Mouse (Mus musculus): ENCODE data around the gene Tmem184a. TPM values are rescaled to one million over a fixed set of nuclear protein-coding genes. Genes with fewer than 3 reads are reported as not detected.

Tmem184a gene
- total RNA-seq, 1 experiment = 2.7 TPM

DNA sequence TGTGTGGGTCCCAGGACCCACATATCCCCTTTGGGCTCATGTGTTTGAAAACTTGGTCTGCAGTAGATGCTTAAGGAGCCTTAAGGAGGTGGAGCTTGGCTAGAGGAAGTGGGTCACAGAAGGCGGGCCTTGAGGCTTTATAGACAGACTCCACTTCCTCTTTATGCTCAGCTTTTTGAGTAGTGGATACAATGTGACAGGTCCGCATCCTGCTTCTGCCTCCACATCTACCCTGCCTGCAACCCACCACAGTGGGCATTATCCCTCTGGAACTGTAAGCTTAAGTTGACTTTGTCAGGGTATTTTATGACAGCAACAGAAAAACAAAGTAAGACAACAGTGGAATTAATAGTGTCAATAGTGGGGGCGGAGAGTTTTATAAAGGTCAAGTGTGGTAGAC is 11.0 kb upstream of the Tmem184a start:
- in situ Hi-C loops (cut with MboI; ENCODE audit: low sequenced_read_pairs in 2 of 2, unreplicated experiment in 2 of 2) = loop anchor here (25.0 kb wide), 2 partner anchors 457 to 582 kb away; partner anchors contain the start of gene Eif3b (in 2 of the 2)
- no peaks in the 10 kb centered on the region for H3K9me3 ChIP-seq (ENCODE audit: control insufficient read depth, insufficient read depth, low read depth, low read length)
- peaks cover 0 to 3% of the 10 kb centered on the region in 2 experiments; a peak in 1 of 4 replicates for H3K4me1 ChIP-seq (ENCODE audit: control insufficient read depth in 2 of 2, insufficient read depth in 2 of 2, low read length in 2 of 2, poor library complexity in 1 of 2)
- H3K36me3 ChIP-seq (ENCODE audit: control insufficient read depth, insufficient read depth, low read length, poor library complexity, severe bottlenecking) = no peaks in the 10 kb centered on the region
- H3K4me3 ChIP-seq (ENCODE audit: insufficient read depth in 1 of 2, low read depth in 1 of 2, low read length in 2 of 2, poor library complexity in 1 of 2, severe bottlenecking in 1 of 2) = no peak overlapping the region
- no peak overlapping the region for H3K27ac ChIP-seq (ENCODE audit: insufficient read depth, low read depth, low read length, poor library complexity, severe bottlenecking)
- TF ChIP-seq HCFC1 (IDR thresholded peaks at IDR 0.05; ENCODE audit: borderline replicate concordance, insufficient read depth, low read length) (no peak), ZNF384 (IDR thresholded peaks at IDR 0.05; ENCODE audit: low read depth, low read length) (no peak), CHD2 (IDR thresholded peaks at IDR 0.05; ENCODE audit: low read depth, low read length) (no peak), MAFK (IDR thresholded peaks at IDR 0.05; ENCODE audit: insufficient read depth, low read depth, low read length) (no peak), ZC3H11A (IDR thresholded peaks at IDR 0.05; ENCODE audit: borderline replicate concordance, low read depth, low read length) (no peak)
- no peak overlapping the region for H3K9ac ChIP-seq (ENCODE audit: insufficient read depth, low read depth, low read length, poor library complexity, severe bottlenecking)
- DNase-seq (ENCODE audit: low read depth, low spot score) = no peak

DNA sequence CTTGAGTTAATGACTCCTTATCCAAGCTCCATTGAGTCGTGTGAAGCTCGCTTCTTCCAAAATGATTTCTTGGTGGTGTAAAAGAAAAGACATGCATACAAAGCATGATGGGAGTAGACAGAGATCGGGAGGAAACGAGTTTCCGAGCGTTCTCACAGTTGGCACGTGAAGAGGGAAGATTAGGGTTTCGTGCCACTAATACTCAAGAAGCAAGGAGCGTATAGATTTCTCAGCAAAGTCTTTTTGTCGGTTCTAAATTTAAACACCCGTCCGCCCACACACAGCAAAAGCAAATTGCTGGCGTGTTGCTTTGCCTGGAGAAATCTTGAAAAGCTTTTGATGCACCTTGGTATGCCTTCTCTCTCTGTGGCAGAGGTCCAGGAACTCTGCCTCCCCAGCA is 9.7 kb upstream of the Tmem184a start:
- in situ Hi-C loops (cut with MboI; ENCODE audit: low sequenced_read_pairs in 2 of 2, unreplicated experiment in 2 of 2) = loop anchor here (25.0 kb wide), 2 partner anchors 458 to 583 kb away; partner anchors contain the start of gene Eif3b (in 2 of the 2)
- Histone ChIP-seq H3K4me1 (ENCODE audit: control insufficient read depth in 2 of 2, insufficient read depth in 2 of 2, low read length in 2 of 2, poor library complexity in 1 of 2) (peaks cover 0 to 3% of the 10 kb centered on the region in 2 experiments; a peak in 1 of 4 replicates), H3K36me3 (ENCODE audit: control insufficient read depth, insufficient read depth, low read length, poor library complexity, severe bottlenecking) (peaks cover under 1% of the 10 kb centered on the region; the same call in 1 of the 2 replicates), H3K9me3 (ENCODE audit: control insufficient read depth, insufficient read depth, low read depth, low read length) (no peaks in the 10 kb centered on the region), H3K27ac (ENCODE audit: insufficient read depth, low read depth, low read length, poor library complexity, severe bottlenecking) (no peak overlapping the region), H3K9ac (ENCODE audit: insufficient read depth, low read depth, low read length, poor library complexity, severe bottlenecking) (no peak overlapping the region), H3K4me3 (ENCODE audit: insufficient read depth in 1 of 2, low read depth in 1 of 2, low read length in 2 of 2, poor library complexity in 1 of 2, severe bottlenecking in 1 of 2) (no peak overlapping the region)
- TF ChIP-seq HCFC1 (IDR thresholded peaks at IDR 0.05; ENCODE audit: borderline replicate concordance, insufficient read depth, low read length) (no peak), ZNF384 (IDR thresholded peaks at IDR 0.05; ENCODE audit: low read depth, low read length) (no peak), CHD2 (IDR thresholded peaks at IDR 0.05; ENCODE audit: low read depth, low read length) (no peak), ZC3H11A (IDR thresholded peaks at IDR 0.05; ENCODE audit: borderline replicate concordance, low read depth, low read length) (no peak), MAFK (IDR thresholded peaks at IDR 0.05; ENCODE audit: insufficient read depth, low read depth, low read length) (no peak)
- DNase-seq (ENCODE audit: low read depth, low spot score) = no peak

- H3K9ac ChIP-seq (ENCODE audit: insufficient read depth, low read depth, low read length, poor library complexity, severe bottlenecking) = no peak overlapping the region
- no peak for DNase-seq (ENCODE audit: low read depth, low spot score)
- no peak overlapping the region for H3K27ac ChIP-seq (ENCODE audit: insufficient read depth, low read depth, low read length, poor library complexity, severe bottlenecking)
- TF ChIP-seq ZC3H11A (IDR thresholded peaks at IDR 0.05; ENCODE audit: borderline replicate concordance, low read depth, low read length) (no peak), ZNF384 (IDR thresholded peaks at IDR 0.05; ENCODE audit: low read depth, low read length) (no peak), MAFK (IDR thresholded peaks at IDR 0.05; ENCODE audit: insufficient read depth, low read depth, low read length) (no peak), HCFC1 (IDR thresholded peaks at IDR 0.05; ENCODE audit: borderline replicate concordance, insufficient read depth, low read length) (no peak), CHD2 (IDR thresholded peaks at IDR 0.05; ENCODE audit: low read depth, low read length) (no peak)
- in situ Hi-C loops (cut with MboI; ENCODE audit: low sequenced_read_pairs in 2 of 2, unreplicated experiment in 2 of 2) = loop anchor here (25.0 kb wide), 2 partner anchors 460 to 585 kb away; partner anchors contain the start of gene Eif3b (in 2 of the 2)
- H3K4me3 ChIP-seq (ENCODE audit: insufficient read depth in 1 of 2, low read depth in 1 of 2, low read length in 2 of 2, poor library complexity in 1 of 2, severe bottlenecking in 1 of 2) = no peak overlapping the region
- no peaks in the 10 kb centered on the region for H3K9me3 ChIP-seq (ENCODE audit: control insufficient read depth, insufficient read depth, low read depth, low read length)
- H3K36me3 ChIP-seq (ENCODE audit: control insufficient read depth, insufficient read depth, low read length, poor library complexity, severe bottlenecking) = peaks cover 9% of the 10 kb centered on the region
- peaks cover 0 to 3% of the 10 kb centered on the region in 2 experiments; a peak in 1 of 4 replicates for H3K4me1 ChIP-seq (ENCODE audit: control insufficient read depth in 2 of 2, insufficient read depth in 2 of 2, low read length in 2 of 2, poor library complexity in 1 of 2)
Measured at GRCm38 (mm10) chr5:139827593-139827992, 7.9 kb upstream of the Tmem184a start.

- peaks cover 0 to 3% of the 10 kb centered on the region in 2 experiments; a peak in 1 of 4 replicates for H3K4me1 ChIP-seq (ENCODE audit: control insufficient read depth in 2 of 2, insufficient read depth in 2 of 2, low read length in 2 of 2, poor library complexity in 1 of 2)
- H3K27ac ChIP-seq (ENCODE audit: insufficient read depth, low read depth, low read length, poor library complexity, severe bottlenecking) = peak within 1 kb of the TSS; percentile 59; the same call in 1 of the 2 replicates
Measured at GRCm38 (mm10) chr5:139826357-139827055, 6.8 kb upstream of the Tmem184a start, which contains the start of the genes Gm26938 and Psmg3. Gene Gm26938 (minus strand): TSS chr5:139826407. Gene Psmg3 (minus strand): TSS chr5:139826885.

More at GRCm38 (mm10) chr5:139826357-139827055, 6.8 kb upstream of the Tmem184a start, which contains the start of the genes Gm26938 and Psmg3:
- H3K9ac ChIP-seq (ENCODE audit: insufficient read depth, low read depth, low read length, poor library complexity, severe bottlenecking) = peak within 1 kb of the TSS; percentile 97
- peak; percentile 71 for DNase-seq (ENCODE audit: low read depth, low spot score)
- TF ChIP-seq HCFC1 (IDR thresholded peaks at IDR 0.05; ENCODE audit: borderline replicate concordance, insufficient read depth, low read length) (peak; percentile 89), CHD2 (IDR thresholded peaks at IDR 0.05; ENCODE audit: low read depth, low read length) (no peak), ZC3H11A (IDR thresholded peaks at IDR 0.05; ENCODE audit: borderline replicate concordance, low read depth, low read length) (no peak)
- no peaks in the 10 kb centered on the region for H3K9me3 ChIP-seq (ENCODE audit: control insufficient read depth, insufficient read depth, low read depth, low read length)
- H3K36me3 ChIP-seq (ENCODE audit: control insufficient read depth, insufficient read depth, low read length, poor library complexity, severe bottlenecking) = peaks cover 15% of the 10 kb centered on the region
- in situ Hi-C loops (cut with MboI; ENCODE audit: low sequenced_read_pairs in 2 of 2, unreplicated experiment in 2 of 2) = loop anchor here (25.0 kb wide), 2 partner anchors 461 to 586 kb away; partner anchors contain the start of gene Eif3b (in 2 of the 2)
- H3K4me3 ChIP-seq (ENCODE audit: insufficient read depth in 1 of 2, low read depth in 1 of 2, low read length in 2 of 2, poor library complexity in 1 of 2, severe bottlenecking in 1 of 2) = peak within 1 kb of the TSS; percentile 96 to 99
